In genomic region chr9:32448766-32449165, GRCm38 (mm10) we compare ENCODE assay signal across 12 mouse cellular contexts.
"Had no signal": no experiment of that assay in that cellular context is flagged by ENCODE, and none has a peak within 500 bp of the region (broad histone marks: within the 10 kb centered on the region; RNA-seq: fewer than 3 reads in every experiment).

No protein-coding gene starts in this region.

- DNase-seq: retina, postnatal 1 day; right cerebral cortex, adult 18-20 months; right cerebral cortex, postnatal 14 days; right cerebral cortex, postnatal 25 days; right cerebral cortex, postnatal 4 days; spleen, adult 18-20 months; thymus, adult 18-20 months; thymus, adult 2 months; thymus, postnatal 14 days; thymus, postnatal 25 days; thymus, postnatal 36 days; thymus, postnatal 4 days had no signal
